Mouse (Mus musculus) embryo, embryonic 9.5 days (tissue): ENCODE results near the gene Spef1.
"Not testable (repeated sequence)": the region's sequence is repeated elsewhere in the genome, so short reads cannot be mapped to it uniquely, and the experiment has no call there.

Source experiments
- DNase-seq: peaks from one replicate; pipeline ENCODE4 v3.0.0-alpha.2; 2017; ENCODE audit errors: extremely low spot score

Spef1 gene

GRCm38 (mm10) chr2:131186771-131187601 lies at the start of gene Spef1, which contains the start of gene Cdc25b:
Gene Spef1 (minus strand): TSS chr2:131187282.
Gene Cdc25b (plus strand): TSS chr2:131186949.
- peak; percentile 90 for DNase-seq

- DNase-seq, result no peak
Observed at GRCm38 (mm10) chr2:131234970-131235635, 48.0 kb upstream of the Spef1 start.

- DNase-seq, result no peak
Observed at GRCm38 (mm10) chr2:131234127-131234650, 47.1 kb upstream of the Spef1 start.

- DNase-seq, result peak; percentile 95
Observed at GRCm38 (mm10) chr2:131233307-131234126, 46.4 kb upstream of the Spef1 start, which contains the start of gene Mavs. Gene Mavs (plus strand): TSS chr2:131234063.

GRCm38 (mm10) chr2:131232558-131232957 lies 45.5 kb upstream of the Spef1 start:
- no peak for DNase-seq

GRCm38 (mm10) chr2:131227243-131227642 lies 40.2 kb upstream of the Spef1 start:
- DNase-seq, result no peak

GRCm38 (mm10) chr2:131226669-131227068 lies 39.6 kb upstream of the Spef1 start:
- not testable (repeated sequence) for DNase-seq

- no peak for DNase-seq
Observed at GRCm38 (mm10) chr2:131225178-131225577, 38.1 kb upstream of the Spef1 start.

GRCm38 (mm10) chr2:131223569-131223968 lies 36.5 kb upstream of the Spef1 start:
- DNase-seq, result no peak

- DNase-seq, result no peak
Observed at GRCm38 (mm10) chr2:131222562-131222961, 35.5 kb upstream of the Spef1 start.

- no peak for DNase-seq
Observed at GRCm38 (mm10) chr2:131221853-131222515, 34.9 kb upstream of the Spef1 start.

- DNase-seq, result no peak
Observed at GRCm38 (mm10) chr2:131220030-131220429, 32.9 kb upstream of the Spef1 start.

- DNase-seq, result no peak
Observed at GRCm38 (mm10) chr2:131215941-131216858, 29.1 kb upstream of the Spef1 start.

GRCm38 (mm10) chr2:131213773-131214172 lies 26.7 kb upstream of the Spef1 start:
- DNase-seq, result no peak

- DNase-seq, result no peak
Observed at GRCm38 (mm10) chr2:131211026-131211615, 24.0 kb upstream of the Spef1 start.

GRCm38 (mm10) chr2:131209969-131210792 lies 23.1 kb upstream of the Spef1 start:
- DNase-seq, result peak; percentile 97

GRCm38 (mm10) chr2:131209125-131209795 lies 22.2 kb upstream of the Spef1 start:
- peak; percentile 7 for DNase-seq

- no peak for DNase-seq
Observed at GRCm38 (mm10) chr2:131208356-131208755, 21.3 kb upstream of the Spef1 start.
